Mouse (Mus musculus) monocyte, adult 2 months (primary cell): ENCODE measurements around the gene Npr1.

Experiments used
- DNase-seq, 2 experiments: peaks; one replicate each; pipeline ENCODE4 v3.0.0; 2022; ENCODE audit warnings: low spot score in 2 of 2, low read depth in 1 of 2

Gene Npr1

GRCm38 (mm10) chr3:90475831-90476611, 10.4 kb upstream of the Npr1 start, which contains the start of gene Ilf2:
TSS of gene Ilf2 (plus strand) at chr3:90476126.
- DNase-seq: peak; percentile 87 to 93

- DNase-seq: no peak
Measured at GRCm38 (mm10) chr3:90475151-90475830, 9.6 kb upstream of the Npr1 start.

GRCm38 (mm10) chr3:90472213-90472612, 6.5 kb upstream of the Npr1 start:
- DNase-seq: peak; percentile 30 to 37

- no peak for DNase-seq
Measured at GRCm38 (mm10) chr3:90467618-90468300, 2.1 kb upstream of the Npr1 start.

GRCm38 (mm10) chr3:90466311-90466766, 673 bp upstream of the Npr1 start:
- DNase-seq: peak in 1 of 2 experiments; percentile 9

- DNase-seq: peak in 1 of 2 experiments; percentile 9
Measured at GRCm38 (mm10) chr3:90465081-90465685, 483 bp downstream of the Npr1 start.

GRCm38 (mm10) chr3:90464552-90465080, 1.1 kb downstream of the Npr1 start:
- no peak for DNase-seq

GRCm38 (mm10) chr3:90462579-90462978, 3.1 kb downstream of the Npr1 start:
- DNase-seq: no peak

GRCm38 (mm10) chr3:90461935-90462334, 3.7 kb downstream of the Npr1 start:
- DNase-seq: no peak

GRCm38 (mm10) chr3:90460315-90460714, 5.4 kb downstream of the Npr1 start:
- no peak for DNase-seq

GRCm38 (mm10) chr3:90459727-90460126, 5.9 kb downstream of the Npr1 start:
- no peak for DNase-seq

- no peak for DNase-seq
Measured at GRCm38 (mm10) chr3:90454931-90455330, 10.7 kb downstream of the Npr1 start.

GRCm38 (mm10) chr3:90451396-90452095, 14.1 kb downstream of the Npr1 start:
- no peak for DNase-seq

- no peak for DNase-seq
Measured at GRCm38 (mm10) chr3:90450874-90451273, 14.8 kb downstream of the Npr1 start.

- no peak for DNase-seq
Measured at GRCm38 (mm10) chr3:90448626-90449025, 17.0 kb downstream of the Npr1 start.

GRCm38 (mm10) chr3:90447123-90447494, 18.6 kb downstream of the Npr1 start:
- no peak for DNase-seq

GRCm38 (mm10) chr3:90446389-90447122, 19.1 kb downstream of the Npr1 start:
- no peak for DNase-seq

- no peak for DNase-seq
Measured at GRCm38 (mm10) chr3:90445417-90446200, 20.1 kb downstream of the Npr1 start.

GRCm38 (mm10) chr3:90443977-90444376, 21.7 kb downstream of the Npr1 start:
- no peak for DNase-seq
